Mouse (Mus musculus): ENCODE data around the gene Gm4779. TPM values are rescaled to one million over a fixed set of nuclear protein-coding genes. Genes with fewer than 3 reads are reported as not detected.

The Gm4779 gene
- total RNA-seq (2023) = not detected

DNA sequence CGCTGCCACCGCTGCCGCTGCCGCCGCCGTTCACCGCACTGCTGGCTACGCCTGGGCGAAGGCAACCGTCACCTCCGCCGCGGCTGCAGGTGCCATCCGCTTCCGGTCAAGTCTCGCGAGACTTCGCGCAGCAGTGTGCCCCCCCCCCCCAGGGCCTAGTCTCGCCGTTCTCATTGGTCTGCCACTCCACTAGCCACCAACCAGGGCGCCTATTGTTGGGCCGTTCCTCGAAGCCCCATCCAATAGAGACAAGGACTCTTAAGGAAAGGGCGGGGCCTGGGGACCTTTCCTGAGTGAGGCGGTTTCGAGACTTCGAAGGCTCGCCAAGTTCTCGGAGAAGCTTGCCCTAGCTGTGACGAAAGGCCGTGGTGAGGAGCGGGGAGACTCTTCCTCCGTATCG, at the start of gene Gm4779, which contains the start of gene 8030474K03Rik:
Gene Gm4779, minus strand, starts transcription at position 82 of the 400 bp plus-strand sequence.
Gene 8030474K03Rik, plus strand, starts transcription at position 315 of the 400 bp plus-strand sequence.

Other genes with a start within 250 kb of the Gm4779 start
- gene Ogt, start 154.4 kb downstream of the Gm4779 start, total RNA-seq (2023) = 100 to 1,000 TPM; 254 to 283 TPM
- gene Cxcr3, start 60.2 kb downstream of the Gm4779 start, total RNA-seq (2023) = 1 to 10 TPM in 1 of 2 experiments, under 1 TPM in 1; 0.53 to 2.5 TPM
- not detected for gene 8030474K03Rik, start 233 bp upstream of the Gm4779 start, total RNA-seq (2023)
- gene Nhsl2, start 55.0 kb upstream of the Gm4779 start, total RNA-seq (2023) = 1 to 10 TPM in 1 of 2 experiments, under 1 TPM in 1; 0.32 to 1.1 TPM

All from B cell, adult 67 days (primary cell).